Mouse (Mus musculus) heart, postnatal 0 days (tissue): ENCODE measurements around the gene Sstr4.

ENCODE experiments used
- CTCF ChIP-seq: IDR thresholded peaks from 2 replicates; pipeline ENCODE4 v1.5.1; 2016; ENCODE audit warnings: antibody characterized with exemption, control low read depth, low read depth
- EP300 ChIP-seq: IDR thresholded peaks from 2 replicates; pipeline ENCODE4 v1.6.1; 2016; ENCODE audit warnings: antibody characterized with exemption, low read depth

GRCm38 (mm10) chr2:148393149-148393548 is 2.0 kb upstream of the Sstr4 start:
- TF ChIP-seq CTCF (no peak), EP300 (no peak)
